Mouse (Mus musculus) neural tube, embryonic 11.5 days (tissue): ENCODE measurements around the gene Grid2. TPM values are rescaled to one million over a fixed set of nuclear protein-coding genes. Genes with fewer than 3 reads are reported as not detected.

Experiments
- ATAC-seq: fragments of 200-750 bp; cut with Nextera tagmentation; 2 replicates; pipeline ENCODE4 v1.8.0; 2017; ENCODE audit warnings: moderate number of reproducible peaks, mild to moderate bottlenecking, moderate TSS enrichment, moderate library complexity; ENCODE audit not compliant: insufficient read depth, low FRiP score, low TSS enrichment
- DNase-seq: peaks from one replicate; pipeline ENCODE4 v3.0.0-alpha.2; 2015; ENCODE audit warnings: low spot score
- H3K27ac ChIP-seq: fragments of 300-500 bp; sonication (generic); 2 replicates; pipeline ENCODE4 v1.5.1; 2014; ENCODE audit warnings: low read depth, mild to moderate bottlenecking, low read length
- H3K27me3 ChIP-seq: fragments of 300-500 bp; sonication (generic); 2 replicates; pipeline ENCODE4 v1.6.1; 2014; ENCODE audit warnings: mild to moderate bottlenecking, low read length, mixed read lengths; ENCODE audit not compliant: control insufficient read depth, insufficient read depth
- H3K36me3 ChIP-seq: fragments of 300-500 bp; sonication (generic); 2 replicates; pipeline ENCODE4 v1.6.1; 2014; ENCODE audit warnings: mild to moderate bottlenecking, low read length, moderate library complexity, mixed read lengths; ENCODE audit not compliant: control insufficient read depth, insufficient read depth
- H3K4me1 ChIP-seq: fragments of 300-500 bp; sonication (generic); 2 replicates; pipeline ENCODE4 v1.6.1; 2014; ENCODE audit warnings: low read length, mixed read lengths; ENCODE audit not compliant: control insufficient read depth, insufficient read depth
- H3K4me2 ChIP-seq: fragments of 300-500 bp; sonication (generic); 2 replicates; pipeline ENCODE4 v1.6.1; 2014; ENCODE audit warnings: low read depth, mild to moderate bottlenecking, moderate library complexity
- H3K4me3 ChIP-seq: fragments of 300-500 bp; sonication (generic); 2 replicates; pipeline ENCODE4 v1.5.1; 2014; ENCODE audit warnings: low read depth, low read length
- H3K9ac ChIP-seq: fragments of 300-500 bp; sonication (generic); 2 replicates; pipeline ENCODE4 v1.6.1; 2014; ENCODE audit warnings: mild to moderate bottlenecking, low read length
- H3K9me3 ChIP-seq: fragments of 300-500 bp; sonication (generic); 2 replicates; pipeline ENCODE4 v1.6.1; 2016; ENCODE audit warnings: low read length; ENCODE audit not compliant: control insufficient read depth
- WGBS: fragments of 180-500 bp; shearing (Covaris S2); extraction: QIAGEN DNeasy Blood & Tissue Kit; methylation state at CpG from one replicate; pipeline ENCODE4 v1.1.7; 2014; 5-methylcytosine and 5-hydroxymethylcytosine counted together
- polyA plus RNA-seq: library from polyadenylated mRNA; unstranded; fragments of >200 nt; fragmentation: Nextera tagmentation; extraction: Ambion mirVana; gene quantifications from 2 replicates; pipeline ENCODE4 v1.2.1, GENCODE M21; 2014

Gene Grid2
- polyA plus RNA-seq, 1 experiment from 2014 or later, result 3.3 TPM

GRCm38 (mm10) chr6:64046732-64047131, 791.1 kb downstream of the Grid2 start:
- H3K4me3 ChIP-seq, result no peak overlapping the region
- H3K4me1 ChIP-seq, result no peaks in the 10 kb centered on the region
- no peaks in the 10 kb centered on the region for H3K27me3 ChIP-seq
- H3K36me3 ChIP-seq, result no peaks in the 10 kb centered on the region
- no peaks in the 10 kb centered on the region for H3K9me3 ChIP-seq
- DNase-seq, result no peak
- WGBS, result 57% methylated on average over 1 of the region's 1 CpGs
- no peak overlapping the region for H3K27ac ChIP-seq
- ATAC-seq, result no peak
- H3K4me2 ChIP-seq, result no peak overlapping the region
- H3K9ac ChIP-seq, result no peak overlapping the region

GRCm38 (mm10) chr6:64047950-64048349, 792.3 kb downstream of the Grid2 start:
- WGBS, result 83% methylated on average over 5 of the region's 5 CpGs
- no peak for ATAC-seq
- H3K36me3 ChIP-seq, result no peaks in the 10 kb centered on the region
- H3K27ac ChIP-seq, result no peak overlapping the region
- no peak overlapping the region for H3K9ac ChIP-seq
- H3K4me2 ChIP-seq, result no peak overlapping the region
- no peaks in the 10 kb centered on the region for H3K4me1 ChIP-seq
- no peaks in the 10 kb centered on the region for H3K27me3 ChIP-seq
- no peaks in the 10 kb centered on the region for H3K9me3 ChIP-seq
- DNase-seq, result no peak
- H3K4me3 ChIP-seq, result no peak overlapping the region

- ATAC-seq, result no peak
- H3K4me1 ChIP-seq, result no peaks in the 10 kb centered on the region
- H3K9me3 ChIP-seq, result no peaks in the 10 kb centered on the region
- H3K4me3 ChIP-seq, result no peak overlapping the region
- WGBS, result 72% methylated on average over 7 of the region's 7 CpGs
- no peak overlapping the region for H3K27ac ChIP-seq
- H3K9ac ChIP-seq, result no peak overlapping the region
- H3K27me3 ChIP-seq, result no peaks in the 10 kb centered on the region
- no peak for DNase-seq
- H3K36me3 ChIP-seq, result no peaks in the 10 kb centered on the region
- no peak overlapping the region for H3K4me2 ChIP-seq
Measured at GRCm38 (mm10) chr6:64063858-64064257, 808.2 kb downstream of the Grid2 start.

GRCm38 (mm10) chr6:64064704-64065103, 809.0 kb downstream of the Grid2 start:
- Histone ChIP-seq H3K4me3 (no peak overlapping the region), H3K4me2 (no peak overlapping the region), H3K9ac (no peak overlapping the region), H3K27me3 (no peaks in the 10 kb centered on the region), H3K36me3 (no peaks in the 10 kb centered on the region), H3K27ac (no peak overlapping the region), H3K9me3 (no peaks in the 10 kb centered on the region), H3K4me1 (no peaks in the 10 kb centered on the region)
- peak; percentile 14 for DNase-seq
- ATAC-seq, result no peak
- WGBS, result 44% methylated on average over 2 of the region's 2 CpGs

- DNase-seq (no peak), ATAC-seq (no peak)
- Histone ChIP-seq H3K9ac (no peak overlapping the region), H3K27ac (no peak overlapping the region), H3K4me3 (no peak overlapping the region), H3K4me2 (no peak overlapping the region), H3K36me3 (no peaks in the 10 kb centered on the region), H3K9me3 (no peaks in the 10 kb centered on the region), H3K27me3 (no peaks in the 10 kb centered on the region), H3K4me1 (no peaks in the 10 kb centered on the region)
- WGBS, result 72% methylated on average over 2 of the region's 2 CpGs
Measured at GRCm38 (mm10) chr6:64073406-64073805, 817.7 kb downstream of the Grid2 start.

- Histone ChIP-seq H3K4me3 (no peak overlapping the region), H3K9ac (no peak overlapping the region), H3K36me3 (no peaks in the 10 kb centered on the region), H3K4me1 (no peaks in the 10 kb centered on the region), H3K4me2 (no peak overlapping the region), H3K9me3 (no peaks in the 10 kb centered on the region), H3K27me3 (no peaks in the 10 kb centered on the region), H3K27ac (no peak overlapping the region)
- DNase-seq, result no peak
- ATAC-seq, result no peak
- WGBS, result 96% methylated on average over 1 of the region's 1 CpGs
Measured at GRCm38 (mm10) chr6:64077911-64078310, 822.2 kb downstream of the Grid2 start.

GRCm38 (mm10) chr6:64098662-64099061, 843.0 kb downstream of the Grid2 start:
- H3K36me3 ChIP-seq, result no peaks in the 10 kb centered on the region
- ATAC-seq (no peak), DNase-seq (no peak)
- H3K4me1 ChIP-seq, result no peaks in the 10 kb centered on the region
- WGBS, result 85% methylated on average over 10 of the region's 10 CpGs
- H3K27ac ChIP-seq, result no peak overlapping the region
- H3K4me3 ChIP-seq, result no peak overlapping the region
- no peaks in the 10 kb centered on the region for H3K9me3 ChIP-seq
- no peaks in the 10 kb centered on the region for H3K27me3 ChIP-seq
- no peak overlapping the region for H3K4me2 ChIP-seq
- no peak overlapping the region for H3K9ac ChIP-seq

- no peak overlapping the region for H3K27ac ChIP-seq
- H3K27me3 ChIP-seq, result no peaks in the 10 kb centered on the region
- no peaks in the 10 kb centered on the region for H3K36me3 ChIP-seq
- H3K4me2 ChIP-seq, result no peak overlapping the region
- H3K9me3 ChIP-seq, result no peaks in the 10 kb centered on the region
- H3K4me3 ChIP-seq, result no peak overlapping the region
- WGBS, result 86% methylated on average over 2 of the region's 2 CpGs
- no peak for DNase-seq
- no peaks in the 10 kb centered on the region for H3K4me1 ChIP-seq
- no peak overlapping the region for H3K9ac ChIP-seq
- no peak for ATAC-seq
Measured at GRCm38 (mm10) chr6:64114594-64114993, 858.9 kb downstream of the Grid2 start.

GRCm38 (mm10) chr6:64136275-64136674, 880.6 kb downstream of the Grid2 start:
- H3K4me2 ChIP-seq, result no peak overlapping the region
- H3K36me3 ChIP-seq, result no peaks in the 10 kb centered on the region
- no peaks in the 10 kb centered on the region for H3K27me3 ChIP-seq
- H3K4me3 ChIP-seq, result no peak overlapping the region
- H3K27ac ChIP-seq, result no peak overlapping the region
- ATAC-seq (no peak), DNase-seq (no peak)
- no peaks in the 10 kb centered on the region for H3K4me1 ChIP-seq
- H3K9ac ChIP-seq, result no peak overlapping the region
- no peaks in the 10 kb centered on the region for H3K9me3 ChIP-seq
- WGBS, result 79% methylated on average over 9 of the region's 9 CpGs
